Mouse (Mus musculus) midbrain, embryonic 10.5 days (tissue): ENCODE data around the gene Gstp2. TPM values are rescaled to one million over a fixed set of nuclear protein-coding genes. Genes with fewer than 3 reads are reported as not detected.
A peak's percentile ranks its signal among the peaks of the same experiment; 100 is the strongest.
"Not testable (repeated sequence)": the region's sequence is repeated elsewhere in the genome, so short reads cannot be mapped to it uniquely, and the experiment has no call there.

Experiments used
- DNase-seq: peaks from one replicate; pipeline ENCODE4 v3.0.0-alpha.2; 2017; ENCODE audit warnings: low spot score
- H3K27ac ChIP-seq: fragments of 300-500 bp; sonication (generic); replicated peaks from 2 replicates; pipeline ENCODE4 v1.5.1; 2016; ENCODE audit warnings: mild to moderate bottlenecking
- H3K27me3 ChIP-seq: fragments of 300-500 bp; sonication (generic); 2 replicates; pipeline ENCODE4 v1.6.1; 2016; ENCODE audit warnings: low read depth, mild to moderate bottlenecking; ENCODE audit not compliant: poor library complexity, severe bottlenecking
- H3K36me3 ChIP-seq: fragments of 300-500 bp; sonication (generic); 2 replicates; pipeline ENCODE4 v1.6.1; 2016; ENCODE audit warnings: mild to moderate bottlenecking, moderate library complexity
- H3K4me1 ChIP-seq: fragments of 300-500 bp; sonication (generic); 2 replicates; pipeline ENCODE4 v1.6.1; 2016
- H3K4me3 ChIP-seq: fragments of 300-500 bp; sonication (generic); 2 replicates; pipeline ENCODE4 v1.5.1; 2016; ENCODE audit warnings: mild to moderate bottlenecking, moderate library complexity
- H3K9me3 ChIP-seq: fragments of 300-500 bp; sonication (generic); replicated peaks from 2 replicates; pipeline ENCODE4 v1.6.1; 2016; ENCODE audit warnings: mild to moderate bottlenecking
- WGBS: fragments of 180-500 bp; shearing (Covaris S2); methylation state at CpG from one replicate; pipeline ENCODE4 v1.1.7; 2016; 5-methylcytosine and 5-hydroxymethylcytosine counted together
- polyA plus RNA-seq: library from polyadenylated mRNA; unstranded; fragments of >200 nt; fragmentation: Nextera tagmentation; extraction: Ambion mirVana; gene quantifications from 2 replicates; pipeline ENCODE4 v1.2.1, GENCODE M21; 2016

Gene Gstp2
- polyA plus RNA-seq, 1 experiment from 2014 or later = 1.0 TPM

DNA sequence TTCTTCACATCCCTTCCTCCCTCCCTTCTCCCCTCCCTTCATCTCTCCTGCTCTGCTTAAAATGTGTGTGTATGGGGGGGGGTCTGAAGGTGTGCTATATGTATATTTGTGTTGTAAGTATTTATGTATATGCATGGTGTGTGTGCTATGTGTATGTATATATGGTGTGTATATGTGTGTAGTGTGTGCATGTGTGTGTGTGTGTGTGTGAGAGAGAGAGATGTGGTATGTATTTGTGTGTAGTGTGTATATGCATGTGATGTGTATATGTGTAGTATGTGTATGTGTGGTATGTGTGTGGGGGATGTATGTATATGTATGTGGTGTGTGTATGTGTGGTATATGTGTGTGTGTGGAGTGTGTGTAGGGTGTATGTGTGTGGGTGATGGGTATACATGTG lies 21.1 kb upstream of the Gstp2 start:
- DNase-seq = no peak
- Histone ChIP-seq H3K36me3 (no peaks in the 10 kb centered on the region), H3K9me3 (no peaks in the 10 kb centered on the region), H3K4me1 (no peaks in the 10 kb centered on the region; the same call in 1 of the 2 replicates), H3K27ac (no peak overlapping the region), H3K27me3 (no peaks in the 10 kb centered on the region), H3K4me3 (no peak overlapping the region)

- H3K9me3 ChIP-seq = no peaks in the 10 kb centered on the region
- H3K4me3 ChIP-seq = no peak overlapping the region
- 92% methylated on average over 6 of the region's 6 CpGs for WGBS
- H3K4me1 ChIP-seq = no peaks in the 10 kb centered on the region; the same call in 1 of the 2 replicates
- DNase-seq = no peak
- H3K36me3 ChIP-seq = no peaks in the 10 kb centered on the region
- H3K27ac ChIP-seq = no peak overlapping the region
- no peaks in the 10 kb centered on the region for H3K27me3 ChIP-seq
Observed at GRCm38 (mm10) chr19:4066280-4066679, 20.5 kb upstream of the Gstp2 start.

DNA sequence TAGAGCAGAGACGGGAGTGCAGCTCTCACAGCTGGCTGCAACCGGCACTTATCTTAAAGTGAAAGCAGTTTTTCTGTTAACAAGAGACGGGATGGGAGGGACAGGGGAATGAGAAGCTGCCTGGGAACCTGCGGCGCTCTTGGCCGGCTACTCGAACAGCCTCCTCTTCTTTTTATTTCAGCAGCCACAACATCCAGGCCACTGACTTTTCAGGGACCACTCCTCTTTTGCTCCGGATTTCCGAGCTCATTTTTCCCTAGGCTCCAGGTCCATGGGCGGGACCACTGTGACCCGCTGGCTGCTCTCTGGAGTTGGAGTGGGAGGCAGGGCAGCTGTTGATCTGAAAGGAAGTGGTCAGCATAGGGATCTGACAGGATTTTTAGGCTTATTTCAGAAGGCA lies 18.7 kb upstream of the Gstp2 start:
- DNase-seq, H3K27ac ChIP-seq, H3K36me3 ChIP-seq, H3K4me1 ChIP-seq, H3K9me3 ChIP-seq, H3K27me3 ChIP-seq, H3K4me3 ChIP-seq: not testable (repeated sequence)
- 53% methylated on average over 6 of the region's 11 CpGs for WGBS

DNA sequence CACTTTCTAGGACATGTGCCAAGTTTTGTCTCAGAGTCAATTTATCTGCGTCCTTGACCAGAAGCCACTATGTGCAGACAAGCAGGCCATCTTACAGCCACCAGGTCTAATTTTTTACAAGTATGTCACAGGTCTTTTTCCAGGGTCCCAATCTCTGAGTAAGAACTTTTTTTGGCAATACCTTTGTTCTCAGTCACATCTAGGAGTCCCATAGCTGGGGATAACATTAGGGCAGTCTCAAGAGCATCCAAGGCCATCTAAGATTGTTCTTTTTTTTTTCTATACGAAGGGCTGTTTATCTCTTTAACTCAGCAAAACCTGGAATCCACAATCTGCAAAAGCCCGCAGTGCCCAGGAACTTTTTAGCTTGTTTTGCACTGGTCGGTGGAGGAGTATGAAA lies 17.5 kb upstream of the Gstp2 start:
- H3K27ac ChIP-seq, DNase-seq, H3K4me1 ChIP-seq, H3K9me3 ChIP-seq, H3K4me3 ChIP-seq, H3K27me3 ChIP-seq, H3K36me3 ChIP-seq: not testable (repeated sequence)
- 89% methylated on average over 4 of the region's 4 CpGs for WGBS

DNA sequence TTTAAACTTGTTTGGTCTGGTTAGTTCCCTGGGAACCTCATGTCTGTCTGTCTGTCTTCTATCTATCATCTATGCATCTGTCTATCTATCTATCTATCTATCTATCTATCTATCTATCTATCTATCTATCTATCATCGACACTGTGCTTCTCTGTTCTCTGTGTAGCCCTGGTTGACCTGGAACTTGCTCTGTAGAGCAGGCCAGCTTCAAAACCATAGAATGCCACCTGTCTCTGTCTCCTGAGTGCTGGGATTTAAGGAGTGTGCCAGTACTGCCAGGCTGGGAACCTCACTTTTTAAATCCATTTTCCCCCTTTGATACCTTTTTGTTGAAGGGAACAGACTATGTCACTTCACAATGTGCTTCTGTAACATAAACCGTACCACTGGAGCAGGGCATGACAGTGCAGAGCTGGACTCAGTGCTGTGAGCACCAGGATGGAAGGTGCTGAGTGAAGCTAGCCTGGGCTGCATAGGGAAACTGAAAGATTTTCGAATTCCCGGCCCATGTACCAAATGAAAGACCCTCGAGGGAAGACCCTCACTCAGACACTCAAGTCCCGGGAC lies 15.2 kb upstream of the Gstp2 start:
- Histone ChIP-seq H3K27me3 (no peaks in the 10 kb centered on the region), H3K4me3 (no peak overlapping the region), H3K4me1 (peaks cover 9% of the 10 kb centered on the region), H3K27ac (no peak overlapping the region), H3K36me3 (no peaks in the 10 kb centered on the region), H3K9me3 (no peaks in the 10 kb centered on the region)
- WGBS = 90% methylated on average over 6 of the region's 6 CpGs
- no peak for DNase-seq

- DNase-seq, H3K9me3 ChIP-seq, H3K36me3 ChIP-seq, H3K27ac ChIP-seq, H3K4me3 ChIP-seq, H3K27me3 ChIP-seq: not testable (repeated sequence)
- 88% methylated on average over 8 of the region's 8 CpGs for WGBS
- H3K4me1 ChIP-seq = peaks cover 12% of the 10 kb centered on the region
Observed at GRCm38 (mm10) chr19:4060044-4060898, 14.4 kb upstream of the Gstp2 start.

DNA sequence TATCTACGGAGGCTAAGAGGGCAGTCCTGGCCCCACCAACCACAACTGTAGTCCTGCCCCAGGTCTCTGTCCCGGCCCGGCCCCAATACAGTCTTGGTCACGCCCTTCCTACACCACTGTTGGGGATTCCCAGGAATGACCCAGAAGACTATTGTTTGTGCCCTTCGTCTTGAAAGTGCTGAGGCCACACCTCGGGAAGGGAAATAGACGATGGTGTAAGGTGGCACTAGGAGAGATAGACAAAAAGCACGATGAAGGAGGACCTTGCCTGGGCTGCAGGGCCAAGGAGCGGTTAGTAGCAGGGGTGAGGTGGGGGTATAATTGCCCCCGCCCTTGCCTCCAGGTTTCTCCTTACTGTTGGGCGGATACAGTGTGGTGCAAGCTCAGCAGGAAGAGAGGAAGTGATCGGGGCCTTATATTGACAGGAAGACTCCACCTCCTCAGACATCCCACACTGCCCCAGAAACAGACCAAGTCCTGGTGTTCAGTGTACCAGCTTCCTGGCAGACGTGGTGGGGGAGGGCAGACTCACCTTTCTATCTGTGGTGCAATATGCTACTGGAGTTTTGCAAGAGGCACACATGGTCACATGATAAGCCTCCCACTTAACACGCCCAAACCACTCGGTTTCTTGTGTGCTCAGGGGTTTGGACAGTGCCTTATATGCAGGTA lies 13.4 kb upstream of the Gstp2 start, which contains the start of gene Gstp3:
Gstp3 (minus strand) TSS at position 501 of the 672 bp plus-strand sequence.
- Histone ChIP-seq H3K4me3 (no peak within 1 kb of the TSS), H3K27me3 (no peaks in the 10 kb centered on the region), H3K27ac (no peak within 1 kb of the TSS), H3K36me3 (no peaks in the 10 kb centered on the region), H3K9me3 (no peaks in the 10 kb centered on the region), H3K4me1 (peaks cover 12% of the 10 kb centered on the region)
- DNase-seq = no peak
- WGBS = 86% methylated on average over 15 of the region's 15 CpGs

- Histone ChIP-seq H3K4me1 (peaks cover 12% of the 10 kb centered on the region), H3K27me3 (no peaks in the 10 kb centered on the region), H3K36me3 (no peaks in the 10 kb centered on the region), H3K4me3 (no peak overlapping the region), H3K27ac (no peak overlapping the region), H3K9me3 (no peaks in the 10 kb centered on the region)
- 90% methylated on average over 5 of the region's 5 CpGs for WGBS
- no peak for DNase-seq
Observed at GRCm38 (mm10) chr19:4058581-4058980, 12.8 kb upstream of the Gstp2 start.

- peaks cover 12% of the 10 kb centered on the region for H3K4me1 ChIP-seq
- H3K27ac ChIP-seq = no peak overlapping the region
- H3K4me3 ChIP-seq = no peak overlapping the region
- no peaks in the 10 kb centered on the region for H3K27me3 ChIP-seq
- DNase-seq = no peak
- no peaks in the 10 kb centered on the region for H3K36me3 ChIP-seq
- no peaks in the 10 kb centered on the region for H3K9me3 ChIP-seq
- WGBS = 92% methylated on average over 7 of the region's 7 CpGs
Observed at GRCm38 (mm10) chr19:4057962-4058361, 12.1 kb upstream of the Gstp2 start.

DNA sequence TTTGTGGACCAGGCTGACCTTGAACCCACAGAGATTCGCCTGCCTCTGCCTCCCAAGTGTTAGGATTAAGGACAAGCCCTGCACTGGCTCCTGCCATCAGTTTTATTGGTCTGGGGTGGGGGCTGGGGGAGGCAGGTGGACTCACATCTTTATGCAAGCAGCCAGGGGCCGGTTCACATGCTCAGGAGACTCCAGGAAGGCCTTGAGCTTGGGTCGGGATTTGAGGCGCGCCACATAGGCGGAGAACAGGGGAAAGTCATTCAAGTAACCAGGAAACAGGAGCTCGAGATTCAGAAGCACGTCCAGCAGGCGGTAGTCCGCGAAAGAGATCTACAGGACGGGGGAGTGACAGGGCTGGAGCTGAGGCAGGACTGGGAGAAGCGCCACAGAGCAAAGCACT lies 11.6 kb upstream of the Gstp2 start:
- Histone ChIP-seq H3K4me3 (no peak overlapping the region), H3K27ac (no peak overlapping the region), H3K36me3 (no peaks in the 10 kb centered on the region), H3K27me3 (no peaks in the 10 kb centered on the region), H3K4me1 (peaks cover 12% of the 10 kb centered on the region), H3K9me3 (no peaks in the 10 kb centered on the region)
- no peak for DNase-seq
- 85% methylated on average over 13 of the region's 13 CpGs for WGBS

DNA sequence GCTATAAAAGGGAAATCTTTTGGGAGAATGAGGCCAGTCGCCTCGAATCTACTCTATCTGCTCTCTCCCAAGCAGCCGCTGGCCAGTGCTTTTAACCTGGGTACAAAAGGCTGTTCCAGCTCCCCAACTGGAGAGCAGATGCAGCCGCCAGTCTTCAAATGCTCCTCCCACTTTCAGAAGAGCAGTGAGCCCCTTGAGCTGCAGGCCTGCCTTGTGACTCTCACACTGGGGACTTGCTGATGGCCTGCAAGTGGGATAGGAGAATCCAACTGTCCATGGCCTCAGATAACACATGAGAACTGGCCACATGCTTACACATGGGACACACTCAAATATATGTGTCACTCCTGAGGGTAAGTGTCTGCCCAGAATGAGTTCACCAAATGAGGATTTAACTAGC lies 10.9 kb upstream of the Gstp2 start:
- DNase-seq = no peak
- 42% methylated on average over 4 of the region's 4 CpGs for WGBS
- Histone ChIP-seq H3K9me3 (no peaks in the 10 kb centered on the region), H3K27ac (no peak overlapping the region), H3K4me1 (peaks cover 12% of the 10 kb centered on the region), H3K4me3 (no peak overlapping the region), H3K27me3 (no peaks in the 10 kb centered on the region), H3K36me3 (no peaks in the 10 kb centered on the region)

GRCm38 (mm10) chr19:4055947-4056693 lies 10.3 kb upstream of the Gstp2 start:
- H3K36me3 ChIP-seq = no peaks in the 10 kb centered on the region
- no peak overlapping the region for H3K4me3 ChIP-seq
- DNase-seq = no peak
- no peaks in the 10 kb centered on the region for H3K9me3 ChIP-seq
- H3K4me1 ChIP-seq = peaks cover 12% of the 10 kb centered on the region
- 61% methylated on average over 15 of the region's 15 CpGs for whole genome bisulfite sequencing
- H3K27me3 ChIP-seq = no peaks in the 10 kb centered on the region
- H3K27ac ChIP-seq = 0 out of 2 replicates have a peak overlapping the region, but pooled peaks have one; percentile 13
